Mouse (Mus musculus) midbrain, embryonic 16.5 days (tissue): ENCODE results near the gene Tns3. TPM values are rescaled to one million over a fixed set of nuclear protein-coding genes. Genes with fewer than 3 reads are reported as not detected.

Experiments used
- ATAC-seq: fragments of 200-750 bp; cut with Nextera tagmentation; 2 replicates; pipeline ENCODE4 v1.8.0; 2017; ENCODE audit warnings: moderate TSS enrichment
- H3K27ac ChIP-seq: fragments of 300-500 bp; sonication (generic); 2 replicates; pipeline ENCODE4 v1.5.1; 2014; ENCODE audit warnings: mild to moderate bottlenecking, low read length, mixed read lengths
- H3K27me3 ChIP-seq: fragments of 300-500 bp; sonication (generic); 2 replicates; pipeline ENCODE4 v1.6.1; 2014; ENCODE audit warnings: low read depth, low read length, mixed read lengths; ENCODE audit not compliant: control insufficient read depth, insufficient read depth
- H3K36me3 ChIP-seq: fragments of 300-500 bp; sonication (generic); 2 replicates; pipeline ENCODE4 v1.6.1; 2014; ENCODE audit warnings: mild to moderate bottlenecking, low read length, moderate library complexity, mixed read lengths; ENCODE audit not compliant: control insufficient read depth, insufficient read depth
- H3K4me1 ChIP-seq: fragments of 300-500 bp; sonication (generic); 2 replicates; pipeline ENCODE4 v1.6.1; 2014; ENCODE audit warnings: mild to moderate bottlenecking, low read length, mixed read lengths; ENCODE audit not compliant: control insufficient read depth, insufficient read depth
- H3K4me2 ChIP-seq: fragments of 300-500 bp; sonication (generic); 2 replicates; pipeline ENCODE4 v1.6.1; 2014; ENCODE audit warnings: mild to moderate bottlenecking, low read length, mixed read lengths
- H3K4me3 ChIP-seq: fragments of 300-500 bp; sonication (generic); 2 replicates; pipeline ENCODE4 v1.5.1; 2014; ENCODE audit warnings: low read depth, mild to moderate bottlenecking, low read length, moderate library complexity, mixed read lengths
- H3K9ac ChIP-seq: fragments of 300-500 bp; sonication (generic); 2 replicates; pipeline ENCODE4 v1.6.1; 2014; ENCODE audit warnings: low read depth, low read length, mixed read lengths
- H3K9me3 ChIP-seq: fragments of 300-500 bp; sonication (generic); replicated peaks from 2 replicates; pipeline ENCODE4 v1.6.1; 2014; ENCODE audit warnings: mild to moderate bottlenecking, low read length, mixed read lengths; ENCODE audit not compliant: control insufficient read depth, poor library complexity, severe bottlenecking
- WGBS: fragments of 180-500 bp; shearing (Covaris S2); extraction: QIAGEN DNeasy Blood & Tissue Kit; methylation state at CpG from one replicate; pipeline ENCODE4 v1.1.7; 2014; 5-methylcytosine and 5-hydroxymethylcytosine counted together
- polyA plus RNA-seq: library from polyadenylated mRNA; unstranded; fragments of >200 nt; fragmentation: Nextera tagmentation; extraction: Ambion mirVana; gene quantifications from 2 replicates; pipeline ENCODE4 v1.2.1, GENCODE M21; 2015

The Tns3 gene
- polyA plus RNA-seq, 1 experiment from 2014 or later: 5.3 TPM

DNA sequence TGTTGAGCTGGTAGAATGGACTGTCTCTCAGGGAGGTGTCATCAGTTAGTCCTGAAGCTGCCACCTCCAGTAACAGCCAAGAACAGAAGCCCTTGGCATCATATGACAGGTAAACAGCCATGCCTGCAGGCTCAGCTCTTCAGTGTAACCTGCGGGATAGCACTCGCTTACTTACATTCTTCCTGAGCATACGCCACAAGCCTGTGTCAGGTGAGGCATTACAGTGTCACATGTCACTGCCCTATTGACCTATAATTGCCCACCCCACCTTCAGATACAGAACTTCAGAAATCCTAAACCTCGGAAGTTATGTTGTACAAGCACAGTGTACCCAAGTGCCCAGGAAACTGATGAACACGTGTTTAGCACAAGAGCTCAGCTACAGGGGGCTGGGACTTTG lies 68.7 kb downstream of the Tns3 start:
- WGBS: 94% methylated on average over 5 of the region's 5 CpGs
- ATAC-seq: no peak

DNA sequence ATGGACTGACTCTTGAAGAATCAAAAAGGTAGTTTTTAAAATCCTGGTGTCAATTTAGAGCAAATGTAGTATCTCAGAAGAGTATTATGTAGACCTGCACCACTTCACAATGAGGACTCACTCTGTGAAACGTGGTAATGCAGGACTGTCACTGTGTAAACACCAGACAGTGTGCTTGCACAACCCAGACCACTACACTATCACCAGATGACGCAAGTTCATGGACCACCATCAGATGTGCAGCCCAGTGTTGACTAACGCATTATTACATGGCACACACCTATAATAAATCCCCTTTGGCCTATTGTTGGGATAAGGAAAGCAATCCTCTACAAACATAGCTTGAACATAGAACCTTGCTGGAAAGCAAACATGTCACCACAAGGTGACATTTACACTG lies 71.2 kb downstream of the Tns3 start:
- WGBS: 96% methylated on average over 3 of the region's 3 CpGs
- Histone ChIP-seq H3K36me3 (no peaks in the 10 kb centered on the region), H3K9ac (no peak overlapping the region), H3K4me1 (no peaks in the 10 kb centered on the region), H3K4me3 (no peak overlapping the region), H3K27me3 (no peaks in the 10 kb centered on the region), H3K9me3 (no peaks in the 10 kb centered on the region), H3K27ac (no peak overlapping the region), H3K4me2 (no peak overlapping the region)
- no peak for ATAC-seq

More for the DNA sequence above, 68.7 kb downstream of the Tns3 start:
- Histone ChIP-seq H3K4me3 (no peak overlapping the region), H3K9ac (no peak overlapping the region), H3K4me2 (no peak overlapping the region), H3K27me3 (no peaks in the 10 kb centered on the region), H3K4me1 (no peaks in the 10 kb centered on the region), H3K36me3 (no peaks in the 10 kb centered on the region), H3K9me3 (no peaks in the 10 kb centered on the region), H3K27ac (no peak overlapping the region)

GRCm38 (mm10) chr11:8591271-8591670 lies 73.1 kb downstream of the Tns3 start:
- no peaks in the 10 kb centered on the region for H3K4me1 ChIP-seq
- H3K27me3 ChIP-seq: no peaks in the 10 kb centered on the region
- H3K27ac ChIP-seq: no peak overlapping the region
- WGBS: 86% methylated on average over 5 of the region's 5 CpGs
- ATAC-seq: no peak
- no peaks in the 10 kb centered on the region for H3K36me3 ChIP-seq
- no peaks in the 10 kb centered on the region for H3K9me3 ChIP-seq
- H3K9ac ChIP-seq: no peak overlapping the region
- H3K4me3 ChIP-seq: no peak overlapping the region
- H3K4me2 ChIP-seq: no peak overlapping the region

- H3K4me2 ChIP-seq: no peak overlapping the region
- WGBS: 66% methylated on average over 9 of the region's 9 CpGs
- H3K36me3 ChIP-seq: no peaks in the 10 kb centered on the region
- H3K9me3 ChIP-seq: no peaks in the 10 kb centered on the region
- ATAC-seq: no peak
- H3K9ac ChIP-seq: no peak overlapping the region
- H3K4me3 ChIP-seq: no peak overlapping the region
- H3K27me3 ChIP-seq: no peaks in the 10 kb centered on the region
- no peak overlapping the region for H3K27ac ChIP-seq
- 0 out of 2 replicates have a peak, but pooled peaks cover 2% of the 10 kb centered on the region for H3K4me1 ChIP-seq
Observed at GRCm38 (mm10) chr11:8589226-8589905, 75.0 kb downstream of the Tns3 start.

DNA sequence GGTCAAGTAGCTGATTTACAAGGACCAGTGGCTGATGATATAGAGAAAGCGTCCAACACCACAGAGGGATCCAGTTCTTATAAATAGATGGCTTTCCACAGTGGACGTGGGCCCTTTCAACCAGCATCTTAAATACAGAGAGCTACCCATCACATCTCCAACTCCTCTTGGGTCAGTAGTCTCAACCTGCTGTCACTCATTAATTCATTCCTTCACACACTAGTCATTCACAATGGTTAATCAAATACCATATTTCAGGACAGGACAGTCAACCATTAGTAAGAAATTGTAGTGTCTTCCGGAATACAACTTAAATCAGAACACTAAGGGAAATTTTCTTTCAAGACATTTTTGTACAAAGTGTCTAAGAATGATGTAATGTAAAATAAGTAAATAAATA lies 76.4 kb downstream of the Tns3 start:
- 94% methylated on average over 3 of the region's 3 CpGs for WGBS
- no peak overlapping the region for H3K27ac ChIP-seq
- H3K36me3 ChIP-seq: no peaks in the 10 kb centered on the region
- no peaks in the 10 kb centered on the region for H3K27me3 ChIP-seq
- no peaks in the 10 kb centered on the region for H3K9me3 ChIP-seq
- 0 out of 2 replicates have a peak, but pooled peaks cover 2% of the 10 kb centered on the region for H3K4me1 ChIP-seq
- no peak for ATAC-seq
- H3K4me2 ChIP-seq: no peak overlapping the region
- no peak overlapping the region for H3K4me3 ChIP-seq
- no peak overlapping the region for H3K9ac ChIP-seq

GRCm38 (mm10) chr11:8586996-8587644 lies 77.2 kb downstream of the Tns3 start:
- H3K27me3 ChIP-seq: no peaks in the 10 kb centered on the region
- no peak overlapping the region for H3K27ac ChIP-seq
- H3K9me3 ChIP-seq: no peaks in the 10 kb centered on the region
- no peak; the same call in 1 of the 2 replicates for ATAC-seq
- WGBS: 35% methylated on average over 10 of the region's 10 CpGs
- no peak overlapping the region for H3K9ac ChIP-seq
- 0 out of 2 replicates have a peak, but pooled peaks cover 2% of the 10 kb centered on the region for H3K4me1 ChIP-seq
- H3K4me3 ChIP-seq: no peak overlapping the region
- no peak overlapping the region for H3K4me2 ChIP-seq
- H3K36me3 ChIP-seq: no peaks in the 10 kb centered on the region

- no peaks in the 10 kb centered on the region for H3K9me3 ChIP-seq
- no peak overlapping the region for H3K9ac ChIP-seq
- no peaks in the 10 kb centered on the region for H3K27me3 ChIP-seq
- no peak for ATAC-seq
- H3K4me3 ChIP-seq: no peak overlapping the region
- no peak overlapping the region for H3K4me2 ChIP-seq
- H3K36me3 ChIP-seq: no peaks in the 10 kb centered on the region
- no peak overlapping the region for H3K27ac ChIP-seq
- H3K4me1 ChIP-seq: 0 out of 2 replicates have a peak, but pooled peaks cover 2% of the 10 kb centered on the region
- WGBS: 78% methylated on average over 2 of the region's 2 CpGs
Observed at GRCm38 (mm10) chr11:8586374-8586773, 78.0 kb downstream of the Tns3 start.

GRCm38 (mm10) chr11:8585686-8586085 lies 78.6 kb downstream of the Tns3 start:
- no peak overlapping the region for H3K4me3 ChIP-seq
- WGBS: 62% methylated on average over 3 of the region's 3 CpGs
- no peak for ATAC-seq
- no peak overlapping the region for H3K27ac ChIP-seq
- H3K36me3 ChIP-seq: no peaks in the 10 kb centered on the region
- no peak overlapping the region for H3K9ac ChIP-seq
- 0 out of 2 replicates have a peak, but pooled peaks cover 2% of the 10 kb centered on the region for H3K4me1 ChIP-seq
- H3K27me3 ChIP-seq: no peaks in the 10 kb centered on the region
- H3K9me3 ChIP-seq: no peaks in the 10 kb centered on the region
- no peak overlapping the region for H3K4me2 ChIP-seq

- Histone ChIP-seq H3K27ac (no peak overlapping the region), H3K9me3 (no peaks in the 10 kb centered on the region), H3K27me3 (no peaks in the 10 kb centered on the region), H3K4me1 (0 out of 2 replicates have a peak, but pooled peaks cover 2% of the 10 kb centered on the region), H3K4me2 (no peak overlapping the region), H3K36me3 (no peaks in the 10 kb centered on the region), H3K9ac (no peak overlapping the region), H3K4me3 (no peak overlapping the region)
- no peak for ATAC-seq
- 11% methylated on average over 1 of the region's 1 CpGs for WGBS
Observed at GRCm38 (mm10) chr11:8584925-8585324, 79.4 kb downstream of the Tns3 start.
